Mouse (Mus musculus) spleen, adult 2 months (tissue): ENCODE results near the gene Xpnpep3. TPM values are rescaled to one million over a fixed set of nuclear protein-coding genes. Genes with fewer than 3 reads are reported as not detected.

Source experiments
- DNase-seq, 2 experiments: peaks; one replicate each; pipeline versions ENCODE4 v3.0.0 to v3.0.0-alpha.2; 2012 to 2021; ENCODE audit warnings: low spot score in 2 of 2, low read depth in 1 of 2
- H3K27ac ChIP-seq: fragments of 200-500 bp; 2 replicates; pipeline ENCODE4 v1.5.1; 2012; ENCODE audit warnings: low read length, inconsistent platforms; ENCODE audit not compliant: insufficient read depth
- H3K27me3 ChIP-seq: fragments of 200-500 bp; 2 replicates; pipeline ENCODE4 v1.6.1; 2012; ENCODE audit warnings: mild to moderate bottlenecking, moderate library complexity, low read length, inconsistent platforms; ENCODE audit not compliant: control insufficient read depth, insufficient read depth
- H3K36me3 ChIP-seq: fragments of 200-500 bp; 2 replicates; pipeline ENCODE4 v1.6.1; 2012; ENCODE audit warnings: mild to moderate bottlenecking, low read length, inconsistent platforms; ENCODE audit not compliant: control insufficient read depth, insufficient read depth
- H3K4me1 ChIP-seq: fragments of 200-500 bp; 2 replicates; pipeline ENCODE4 v1.6.1; 2011; ENCODE audit warnings: inconsistent platforms; ENCODE audit not compliant: control insufficient read depth, insufficient read depth, insufficient read length
- H3K4me3 ChIP-seq: fragments of 200-500 bp; 2 replicates; pipeline ENCODE4 v1.5.1; 2011; ENCODE audit warnings: mild to moderate bottlenecking, inconsistent platforms; ENCODE audit not compliant: insufficient read depth, insufficient read length; ENCODE audit errors: extremely low read depth
- CTCF ChIP-seq: fragments of 200-500 bp; IDR thresholded peaks from 2 replicates; pipeline ENCODE4 v1.5.1; 2011; ENCODE audit warnings: mild to moderate bottlenecking, inconsistent platforms; ENCODE audit not compliant: insufficient read depth, insufficient read length, insufficient replicate concordance; ENCODE audit errors: extremely low read depth
- POLR2A ChIP-seq: fragments of 200-500 bp; IDR thresholded peaks from 2 replicates; pipeline ENCODE4 v1.6.1; 2011; ENCODE audit warnings: low read depth, low read length, inconsistent platforms
- WGBS: fragments of 180-500 bp; shearing (Covaris S2); methylation state at CpG from one replicate; pipeline ENCODE4 v1.1.7; 2018; 5-methylcytosine and 5-hydroxymethylcytosine counted together
- polyA plus RNA-seq: library from polyadenylated mRNA; depleted of rRNA; stranded (reverse); fragments of >200 nt; gene quantifications from 2 replicates; pipeline ENCODE4 v1.2.3, GENCODE M21; 2012

Gene Xpnpep3
- polyA plus RNA-seq, 1 experiment = 7.1 TPM

- Histone ChIP-seq H3K27ac (no peak overlapping the region), H3K27me3 (no peaks in the 10 kb centered on the region), H3K36me3 (no peaks in the 10 kb centered on the region), H3K4me3 (no peak overlapping the region), H3K4me1 (peaks cover 8% of the 10 kb centered on the region)
- no peak for TF ChIP-seq POLR2A
- no peak for TF ChIP-seq CTCF
- DNase-seq = no peak
- 44% methylated on average over 1 of the region's 1 CpGs for WGBS
These were observed 21.5 kb downstream of the Xpnpep3 start for GRCm38 (mm10) chr15:81421454-81421853.

- H3K4me3 ChIP-seq = no peak overlapping the region
- WGBS = 77% methylated on average over 7 of the region's 7 CpGs
These were observed 22.3 kb downstream of the Xpnpep3 start for GRCm38 (mm10) chr15:81422156-81422681.

GRCm38 (mm10) chr15:81425311-81425710 lies 25.4 kb downstream of the Xpnpep3 start:
- Histone ChIP-seq H3K36me3 (peaks cover 3% of the 10 kb centered on the region), H3K4me1 (peaks cover 6% of the 10 kb centered on the region), H3K27ac (no peak overlapping the region), H3K27me3 (no peaks in the 10 kb centered on the region), H3K4me3 (no peak overlapping the region)
- WGBS = 95% methylated on average over 3 of the region's 3 CpGs
- DNase-seq = no peak
- no peak for TF ChIP-seq CTCF
- no peak for TF ChIP-seq POLR2A

More at GRCm38 (mm10) chr15:81422156-81422681, 22.3 kb downstream of the Xpnpep3 start:
- Histone ChIP-seq H3K36me3 (no peaks in the 10 kb centered on the region), H3K27me3 (no peaks in the 10 kb centered on the region), H3K27ac (peak overlapping the region; percentile 37; the same call in 1 of the 2 replicates), H3K4me1 (peaks cover 6% of the 10 kb centered on the region)
- no peak for TF ChIP-seq POLR2A
- TF ChIP-seq CTCF = no peak
- no peak for DNase-seq

- H3K27me3 ChIP-seq = no peaks in the 10 kb centered on the region
- TF ChIP-seq POLR2A (no peak), CTCF (no peak)
- H3K36me3 ChIP-seq = peaks cover 9% of the 10 kb centered on the region
- no peaks in the 10 kb centered on the region for H3K4me1 ChIP-seq
- H3K27ac ChIP-seq = no peak overlapping the region
- no peak for DNase-seq
- 72% methylated on average over 2 of the region's 2 CpGs for WGBS
- H3K4me3 ChIP-seq = no peak overlapping the region
These were observed 28.0 kb downstream of the Xpnpep3 start for GRCm38 (mm10) chr15:81427947-81428346.

DNA sequence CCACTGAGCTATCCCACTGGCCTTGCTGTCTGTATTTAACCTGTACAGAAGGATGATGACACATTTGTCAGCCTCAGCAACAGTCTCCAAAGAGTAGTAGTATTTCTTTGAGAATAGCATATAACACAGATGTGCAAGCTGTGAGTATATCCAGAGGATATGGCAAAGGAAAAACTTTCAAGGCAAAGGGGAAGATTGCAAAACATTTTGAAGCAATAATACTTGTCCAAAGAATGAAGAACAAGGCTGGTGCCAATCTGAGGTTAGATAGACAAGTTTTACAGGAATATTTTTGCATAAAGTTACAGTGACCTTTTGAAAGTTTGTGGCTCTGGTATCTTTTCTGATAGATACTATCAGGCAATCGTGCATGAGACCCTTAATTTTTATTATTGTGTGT lies 31.3 kb downstream of the Xpnpep3 start:
- no peak overlapping the region for H3K27ac ChIP-seq
- WGBS = 84% methylated on average over 1 of the region's 1 CpGs
- peaks cover 10% of the 10 kb centered on the region for H3K36me3 ChIP-seq
- H3K4me1 ChIP-seq = no peaks in the 10 kb centered on the region
- DNase-seq = no peak
- no peak overlapping the region for H3K4me3 ChIP-seq
- no peaks in the 10 kb centered on the region for H3K27me3 ChIP-seq
- no peak for TF ChIP-seq CTCF
- TF ChIP-seq POLR2A = no peak

- TF ChIP-seq POLR2A = no peak
- no peaks in the 10 kb centered on the region for H3K4me1 ChIP-seq
- H3K4me3 ChIP-seq = no peak overlapping the region
- H3K36me3 ChIP-seq = peaks cover 10% of the 10 kb centered on the region
- no peak overlapping the region for H3K27ac ChIP-seq
- H3K27me3 ChIP-seq = no peaks in the 10 kb centered on the region
- WGBS = 90% methylated on average over 1 of the region's 1 CpGs
- DNase-seq = no peak
These were observed 38.4 kb downstream of the Xpnpep3 start for GRCm38 (mm10) chr15:81438345-81438744.

DNA sequence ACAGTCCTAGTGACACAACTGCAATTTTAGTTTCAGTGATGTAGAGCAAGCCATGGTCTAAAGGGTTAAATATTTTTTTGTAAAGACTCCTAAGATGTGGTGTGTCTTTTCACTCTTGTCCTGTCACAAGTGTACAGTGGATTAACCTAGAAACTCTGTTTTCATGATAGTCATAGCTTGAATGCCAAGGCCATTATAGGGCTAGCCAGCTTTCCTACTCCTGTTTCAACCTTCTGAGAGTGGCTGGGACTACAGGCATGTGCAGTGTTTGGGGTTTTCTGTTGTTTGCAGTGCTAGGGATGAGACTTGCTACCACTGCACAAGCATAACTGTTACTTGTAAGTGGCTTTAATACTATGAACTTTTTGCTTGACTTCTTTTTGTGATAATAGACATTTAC lies 39.3 kb downstream of the Xpnpep3 start:
- Histone ChIP-seq H3K4me3 (no peak overlapping the region), H3K4me1 (no peaks in the 10 kb centered on the region), H3K36me3 (peaks cover 9% of the 10 kb centered on the region), H3K27me3 (no peaks in the 10 kb centered on the region), H3K27ac (no peak overlapping the region)
- no peak for TF ChIP-seq POLR2A
- TF ChIP-seq CTCF = no peak
- DNase-seq = no peak
